Mouse (Mus musculus) bone marrow, adult 2 months (tissue): ENCODE data around the gene Asb2. TPM values are rescaled to one million over a fixed set of nuclear protein-coding genes. Genes with fewer than 3 reads are reported as not detected.
A peak's percentile ranks its signal among the peaks of the same experiment; 100 is the strongest.

ENCODE experiments used
- H3K27ac ChIP-seq: fragments of 200-500 bp; 2 replicates; pipeline ENCODE4 v1.5.1; 2012; ENCODE audit warnings: low read depth, mild to moderate bottlenecking, control low read depth, inconsistent platforms, low read length; ENCODE audit not compliant: control insufficient read depth, poor library complexity, insufficient read depth
- H3K4me1 ChIP-seq: fragments of 200-500 bp; 2 replicates; pipeline ENCODE4 v1.6.1; 2011; ENCODE audit warnings: low read length; ENCODE audit not compliant: control insufficient read depth, insufficient read depth
- H3K4me3 ChIP-seq: fragments of 200-500 bp; replicated peaks from 2 replicates; pipeline ENCODE3; 2011; ENCODE audit warnings: mild to moderate bottlenecking, low read depth, low read length, control low read depth; ENCODE audit not compliant: control insufficient read depth
- CTCF ChIP-seq: fragments of 200-500 bp; IDR thresholded peaks from 2 replicates; pipeline ENCODE4 v1.5.1; 2011; ENCODE audit warnings: low read length, control low read depth; ENCODE audit not compliant: control insufficient read depth, insufficient read depth
- POLR2A ChIP-seq: fragments of 200-500 bp; IDR thresholded peaks from 2 replicates; pipeline ENCODE4 v1.6.1; 2011; ENCODE audit warnings: low read depth, mild to moderate bottlenecking, control low read depth, low read length, borderline replicate concordance; ENCODE audit not compliant: control insufficient read depth
- WGBS: fragments of 180-500 bp; shearing (Covaris S2); methylation state at CpG from one replicate; pipeline ENCODE4 v1.1.7; 2018; 5-methylcytosine and 5-hydroxymethylcytosine counted together
- polyA plus RNA-seq: library from polyadenylated mRNA; stranded (reverse); fragments of >200 nt; gene quantifications from 2 replicates; pipeline ENCODE4 v1.2.4, GENCODE M21; 2011; ENCODE audit warnings: low replicate concordance; ENCODE audit not compliant: missing spikeins, insufficient read depth, insufficient read length

Asb2 gene
- polyA plus RNA-seq, 1 experiment = 2.8 TPM

DNA sequence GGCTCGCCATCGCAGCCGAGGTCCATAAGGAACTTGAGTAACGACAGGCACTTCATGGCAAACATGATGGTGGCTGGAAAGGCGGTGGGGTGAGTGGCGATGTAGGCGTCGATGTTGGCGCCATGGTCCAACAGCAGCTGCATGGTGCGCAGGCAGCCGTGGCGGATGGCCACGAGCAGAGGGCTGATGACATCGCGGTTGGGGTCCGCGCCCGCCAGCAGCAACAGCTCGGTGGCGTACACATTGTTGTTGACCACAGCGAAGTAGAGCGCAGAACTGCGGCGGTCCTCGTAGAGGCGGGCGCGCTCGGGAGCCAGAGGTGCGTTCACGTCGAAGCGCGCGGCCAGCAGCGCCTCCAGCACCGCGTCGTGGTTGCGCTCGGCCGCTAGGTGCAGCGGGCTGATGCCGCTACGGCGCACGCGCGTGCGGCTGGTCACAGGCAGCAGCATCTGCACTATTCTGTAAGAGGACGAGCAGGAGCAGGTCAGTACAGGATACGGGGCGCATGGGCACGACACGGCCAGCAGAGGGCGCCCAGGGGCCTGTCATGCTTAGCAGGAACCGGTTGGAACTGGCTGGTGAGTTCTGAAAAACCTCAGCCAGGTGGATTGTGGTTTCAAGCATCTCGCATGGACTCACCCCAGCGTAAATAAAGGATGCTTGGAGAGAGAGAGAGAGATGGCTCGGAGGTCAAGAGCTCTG is 30.5 kb downstream of the Asb2 start:
- H3K27ac ChIP-seq = no peak overlapping the region
- H3K4me3 ChIP-seq = no peak overlapping the region
- WGBS = 12% methylated on average over 60 of the region's 60 CpGs
- H3K4me1 ChIP-seq = peaks cover 1% of the 10 kb centered on the region; the same call in 1 of the 2 replicates
- TF ChIP-seq CTCF (peak; percentile 95), POLR2A (0 out of 2 replicates have a peak, but pooled peaks have one; percentile 13)

- peaks cover 1% of the 10 kb centered on the region; the same call in 1 of the 2 replicates for H3K4me1 ChIP-seq
- TF ChIP-seq CTCF (peak; percentile 54), POLR2A (no peak)
- WGBS = 29% methylated on average over 3 of the region's 3 CpGs
These were observed 33.0 kb downstream of the Asb2 start for GRCm38 (mm10) chr12:103322801-103323200.

GRCm38 (mm10) chr12:103315831-103316545 is 39.8 kb downstream of the Asb2 start:
- Histone ChIP-seq H3K27ac (no peak overlapping the region), H3K4me1 (no peaks in the 10 kb centered on the region), H3K4me3 (no peak overlapping the region)
- 52% methylated on average over 20 of the region's 20 CpGs for WGBS
- TF ChIP-seq CTCF = no peak
- no peak for TF ChIP-seq POLR2A

More at GRCm38 (mm10) chr12:103322801-103323200, 33.0 kb downstream of the Asb2 start:
- H3K27ac ChIP-seq = no peak overlapping the region
- no peak overlapping the region for H3K4me3 ChIP-seq

- Histone ChIP-seq H3K4me3 (no peak overlapping the region), H3K4me1 (no peaks in the 10 kb centered on the region), H3K27ac (no peak overlapping the region)
- TF ChIP-seq POLR2A (no peak), CTCF (no peak)
- 22% methylated on average over 25 of the region's 25 CpGs for WGBS
These were observed 41.0 kb downstream of the Asb2 start for GRCm38 (mm10) chr12:103314640-103315361.

DNA sequence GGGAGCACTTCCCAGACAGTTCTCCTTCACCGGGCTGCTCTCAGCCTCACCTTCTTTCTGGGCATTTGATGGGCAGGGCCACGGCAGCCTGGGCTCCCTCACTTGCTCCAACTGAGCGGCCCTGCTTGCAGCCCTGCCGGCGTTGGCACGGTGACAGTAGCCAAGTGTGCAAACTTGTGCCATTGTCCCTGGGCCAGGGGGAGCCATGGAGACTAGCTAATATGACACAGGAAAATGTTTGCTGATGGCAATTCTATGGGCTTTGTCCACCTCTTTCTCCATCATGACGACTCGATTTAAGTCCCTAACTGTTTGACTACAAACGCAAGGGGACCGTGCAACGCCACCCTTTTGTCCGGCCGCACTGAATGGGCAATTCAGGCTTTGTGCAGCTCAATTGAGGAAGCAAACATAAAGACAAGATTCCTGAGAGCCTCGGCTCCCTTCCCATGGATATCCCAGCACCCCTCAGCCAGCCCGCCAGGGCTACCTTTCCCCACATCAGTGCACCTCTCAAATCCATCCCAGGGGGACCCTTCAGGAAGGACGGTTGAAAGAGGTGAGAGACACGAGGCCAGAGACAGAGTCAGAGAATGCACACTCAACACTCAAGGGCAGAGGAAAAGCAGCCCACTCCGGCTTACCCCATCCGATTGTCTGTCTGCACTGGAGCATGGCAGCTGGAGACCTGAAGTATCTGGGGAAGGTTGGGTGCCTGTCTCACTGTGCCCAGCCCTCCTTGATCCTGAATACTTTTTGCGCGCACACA is 41.7 kb downstream of the Asb2 start:
- H3K4me3 ChIP-seq = no peak overlapping the region
- no peak overlapping the region for H3K27ac ChIP-seq
- TF ChIP-seq POLR2A = no peak
- TF ChIP-seq CTCF = no peak
- WGBS = 72% methylated on average over 21 of the region's 21 CpGs
- H3K4me1 ChIP-seq = no peaks in the 10 kb centered on the region

- Histone ChIP-seq H3K27ac (no peak overlapping the region), H3K4me1 (no peaks in the 10 kb centered on the region), H3K4me3 (no peak overlapping the region)
- 77% methylated on average over 6 of the region's 6 CpGs for WGBS
- TF ChIP-seq CTCF = no peak
- TF ChIP-seq POLR2A = no peak
These were observed 42.5 kb downstream of the Asb2 start for GRCm38 (mm10) chr12:103313274-103313673.

- Histone ChIP-seq H3K27ac (no peak overlapping the region), H3K4me1 (no peaks in the 10 kb centered on the region), H3K4me3 (no peak overlapping the region)
- TF ChIP-seq POLR2A (no peak), CTCF (no peak)
- 56% methylated on average over 8 of the region's 8 CpGs for WGBS
These were observed 43.9 kb downstream of the Asb2 start for GRCm38 (mm10) chr12:103311921-103312320.

- Histone ChIP-seq H3K4me3 (no peak within 1 kb of the TSS), H3K4me1 (no peaks in the 10 kb centered on the region), H3K27ac (no peak within 1 kb of the TSS)
- TF ChIP-seq CTCF (no peak), POLR2A (no peak)
- 71% methylated on average over 2 of the region's 2 CpGs for WGBS
These were observed 45.0 kb downstream of the Asb2 start, which contains the start of gene Fam181a for GRCm38 (mm10) chr12:103310744-103311267. Fam181a (plus strand) TSS chr12:103310975.
